Mouse (Mus musculus): ENCODE measurements around the gene Rpa3. TPM values are rescaled to one million over a fixed set of nuclear protein-coding genes. Genes with fewer than 3 reads are reported as not detected.

The Rpa3 gene
- total RNA-seq, 1 experiment: 59.9 TPM

GRCm38 (mm10) chr6:8283255-8283654, 24.3 kb upstream of the Rpa3 start:
- in situ Hi-C loops (cut with MboI; ENCODE audit: low sequenced_read_pairs in 2 of 2, unreplicated experiment in 2 of 2): no loop called here
- Histone ChIP-seq H3K4me1 (ENCODE audit: control insufficient read depth in 2 of 2, insufficient read depth in 2 of 2, low read length in 2 of 2, poor library complexity in 1 of 2) (no peaks in the 10 kb centered on the region), H3K4me3 (ENCODE audit: insufficient read depth in 1 of 2, low read depth in 1 of 2, low read length in 2 of 2, poor library complexity in 1 of 2, severe bottlenecking in 1 of 2) (no peak overlapping the region), H3K27ac (ENCODE audit: insufficient read depth, low read depth, low read length, poor library complexity, severe bottlenecking) (no peak overlapping the region), H3K9me3 (ENCODE audit: control insufficient read depth, insufficient read depth, low read depth, low read length) (no peaks in the 10 kb centered on the region), H3K9ac (ENCODE audit: insufficient read depth, low read depth, low read length, poor library complexity, severe bottlenecking) (no peak overlapping the region), H3K36me3 (ENCODE audit: control insufficient read depth, insufficient read depth, low read length, poor library complexity, severe bottlenecking) (no peaks in the 10 kb centered on the region)
- DNase-seq (ENCODE audit: low read depth, low spot score): no peak
- TF ChIP-seq HCFC1 (IDR thresholded peaks at IDR 0.05; ENCODE audit: borderline replicate concordance, insufficient read depth, low read length) (no peak), MAFK (IDR thresholded peaks at IDR 0.05; ENCODE audit: insufficient read depth, low read depth, low read length) (no peak), ZC3H11A (IDR thresholded peaks at IDR 0.05; ENCODE audit: borderline replicate concordance, low read depth, low read length) (no peak), CHD2 (IDR thresholded peaks at IDR 0.05; ENCODE audit: low read depth, low read length) (no peak), ZNF384 (IDR thresholded peaks at IDR 0.05; ENCODE audit: low read depth, low read length) (no peak)

DNA sequence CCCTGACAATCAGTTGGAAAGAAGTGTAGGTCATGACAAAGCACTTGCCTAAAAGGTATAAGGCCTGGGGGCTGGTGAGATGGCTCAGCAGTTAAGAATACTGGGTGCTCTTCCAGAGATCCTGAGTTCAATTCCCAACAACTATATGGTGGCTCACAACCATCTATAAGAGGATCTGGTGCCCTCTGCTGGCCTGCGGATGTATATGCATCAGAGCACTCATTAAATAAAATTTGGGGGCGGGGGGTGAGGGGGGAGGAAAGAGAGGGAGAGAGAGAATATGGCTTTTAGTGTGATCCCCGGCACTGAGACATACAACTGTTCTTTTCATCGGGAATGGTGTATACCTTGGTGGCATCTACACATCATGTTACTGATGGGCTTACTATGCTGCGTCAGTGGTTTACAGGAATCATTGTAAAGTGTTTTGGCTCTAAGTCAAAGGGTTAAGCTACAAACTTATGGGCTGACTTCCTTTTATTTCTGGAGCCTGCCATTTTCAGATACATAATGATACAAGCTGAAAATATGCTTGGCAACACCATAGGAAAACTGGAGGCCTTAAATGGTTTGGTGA, 19.5 kb upstream of the Rpa3 start:
- Histone ChIP-seq H3K4me1 (ENCODE audit: control insufficient read depth in 2 of 2, insufficient read depth in 2 of 2, low read length in 2 of 2, poor library complexity in 1 of 2) (no peaks in the 10 kb centered on the region), H3K4me3 (ENCODE audit: insufficient read depth in 1 of 2, low read depth in 1 of 2, low read length in 2 of 2, poor library complexity in 1 of 2, severe bottlenecking in 1 of 2) (no peak overlapping the region), H3K9ac (ENCODE audit: insufficient read depth, low read depth, low read length, poor library complexity, severe bottlenecking) (no peak overlapping the region), H3K36me3 (ENCODE audit: control insufficient read depth, insufficient read depth, low read length, poor library complexity, severe bottlenecking) (no peaks in the 10 kb centered on the region), H3K9me3 (ENCODE audit: control insufficient read depth, insufficient read depth, low read depth, low read length) (no peaks in the 10 kb centered on the region), H3K27ac (ENCODE audit: insufficient read depth, low read depth, low read length, poor library complexity, severe bottlenecking) (no peak overlapping the region)
- DNase-seq (ENCODE audit: low read depth, low spot score): no peak
- TF ChIP-seq CHD2 (IDR thresholded peaks at IDR 0.05; ENCODE audit: low read depth, low read length) (no peak), HCFC1 (IDR thresholded peaks at IDR 0.05; ENCODE audit: borderline replicate concordance, insufficient read depth, low read length) (no peak), ZC3H11A (IDR thresholded peaks at IDR 0.05; ENCODE audit: borderline replicate concordance, low read depth, low read length) (no peak), ZNF384 (IDR thresholded peaks at IDR 0.05; ENCODE audit: low read depth, low read length) (no peak), MAFK (IDR thresholded peaks at IDR 0.05; ENCODE audit: insufficient read depth, low read depth, low read length) (no peak)
- in situ Hi-C loops (cut with MboI; ENCODE audit: low sequenced_read_pairs in 2 of 2, unreplicated experiment in 2 of 2): loop anchor here in 1 of 2 experiments (10.0 kb wide), 1 partner anchor 456 kb away; no protein-coding TSS in a partner anchor

GRCm38 (mm10) chr6:8276431-8276830, 17.5 kb upstream of the Rpa3 start:
- TF ChIP-seq ZC3H11A (IDR thresholded peaks at IDR 0.05; ENCODE audit: borderline replicate concordance, low read depth, low read length) (no peak), ZNF384 (IDR thresholded peaks at IDR 0.05; ENCODE audit: low read depth, low read length) (no peak), HCFC1 (IDR thresholded peaks at IDR 0.05; ENCODE audit: borderline replicate concordance, insufficient read depth, low read length) (no peak), CHD2 (IDR thresholded peaks at IDR 0.05; ENCODE audit: low read depth, low read length) (no peak), MAFK (IDR thresholded peaks at IDR 0.05; ENCODE audit: insufficient read depth, low read depth, low read length) (no peak)
- H3K9ac ChIP-seq (ENCODE audit: insufficient read depth, low read depth, low read length, poor library complexity, severe bottlenecking): no peak overlapping the region
- H3K27ac ChIP-seq (ENCODE audit: insufficient read depth, low read depth, low read length, poor library complexity, severe bottlenecking): no peak overlapping the region
- no peak for DNase-seq (ENCODE audit: low read depth, low spot score)
- no peaks in the 10 kb centered on the region for H3K4me1 ChIP-seq (ENCODE audit: control insufficient read depth in 2 of 2, insufficient read depth in 2 of 2, low read length in 2 of 2, poor library complexity in 1 of 2)
- in situ Hi-C loops (cut with MboI; ENCODE audit: low sequenced_read_pairs in 2 of 2, unreplicated experiment in 2 of 2): loop anchor here in 1 of 2 experiments (10.0 kb wide), 1 partner anchor 458 kb away; no protein-coding TSS in a partner anchor
- no peak overlapping the region for H3K4me3 ChIP-seq (ENCODE audit: insufficient read depth in 1 of 2, low read depth in 1 of 2, low read length in 2 of 2, poor library complexity in 1 of 2, severe bottlenecking in 1 of 2)
- no peaks in the 10 kb centered on the region for H3K36me3 ChIP-seq (ENCODE audit: control insufficient read depth, insufficient read depth, low read length, poor library complexity, severe bottlenecking)
- H3K9me3 ChIP-seq (ENCODE audit: control insufficient read depth, insufficient read depth, low read depth, low read length): no peaks in the 10 kb centered on the region

DNA sequence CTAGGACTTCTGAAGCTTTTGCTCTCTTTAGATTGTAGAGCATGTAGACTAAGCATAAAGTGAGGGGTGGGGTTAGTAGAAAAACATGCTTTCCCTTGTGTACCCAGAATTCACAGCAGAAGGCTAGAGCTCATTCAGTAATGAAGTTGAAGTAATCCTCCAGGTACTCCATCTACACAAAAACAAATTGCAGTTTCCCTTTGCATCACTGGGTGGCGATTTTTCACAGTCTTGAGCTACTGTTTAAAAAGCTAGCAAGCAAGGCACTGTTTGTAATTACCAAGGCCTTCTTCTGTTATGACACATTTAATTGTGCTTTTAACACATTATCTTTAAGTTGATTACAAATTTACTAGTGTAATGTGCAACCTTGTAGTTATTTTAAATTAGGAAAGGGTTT, 16.1 kb upstream of the Rpa3 start:
- DNase-seq (ENCODE audit: low read depth, low spot score): no peak
- in situ Hi-C loops (cut with MboI; ENCODE audit: low sequenced_read_pairs in 2 of 2, unreplicated experiment in 2 of 2): loop anchor here in 1 of 2 experiments (10.0 kb wide), 1 partner anchor 460 kb away; no protein-coding TSS in a partner anchor
- Histone ChIP-seq H3K4me1 (ENCODE audit: control insufficient read depth in 2 of 2, insufficient read depth in 2 of 2, low read length in 2 of 2, poor library complexity in 1 of 2) (no peaks in the 10 kb centered on the region), H3K9ac (ENCODE audit: insufficient read depth, low read depth, low read length, poor library complexity, severe bottlenecking) (no peak overlapping the region), H3K9me3 (ENCODE audit: control insufficient read depth, insufficient read depth, low read depth, low read length) (no peaks in the 10 kb centered on the region), H3K36me3 (ENCODE audit: control insufficient read depth, insufficient read depth, low read length, poor library complexity, severe bottlenecking) (no peaks in the 10 kb centered on the region), H3K27ac (ENCODE audit: insufficient read depth, low read depth, low read length, poor library complexity, severe bottlenecking) (no peak overlapping the region), H3K4me3 (ENCODE audit: insufficient read depth in 1 of 2, low read depth in 1 of 2, low read length in 2 of 2, poor library complexity in 1 of 2, severe bottlenecking in 1 of 2) (no peak overlapping the region)
- TF ChIP-seq MAFK (IDR thresholded peaks at IDR 0.05; ENCODE audit: insufficient read depth, low read depth, low read length) (no peak), ZC3H11A (IDR thresholded peaks at IDR 0.05; ENCODE audit: borderline replicate concordance, low read depth, low read length) (no peak), ZNF384 (IDR thresholded peaks at IDR 0.05; ENCODE audit: low read depth, low read length) (no peak), HCFC1 (IDR thresholded peaks at IDR 0.05; ENCODE audit: borderline replicate concordance, insufficient read depth, low read length) (no peak), CHD2 (IDR thresholded peaks at IDR 0.05; ENCODE audit: low read depth, low read length) (no peak)

All from ES-E14 (cell line).